Mouse (Mus musculus): ENCODE results near the gene Anpep.

DNA sequence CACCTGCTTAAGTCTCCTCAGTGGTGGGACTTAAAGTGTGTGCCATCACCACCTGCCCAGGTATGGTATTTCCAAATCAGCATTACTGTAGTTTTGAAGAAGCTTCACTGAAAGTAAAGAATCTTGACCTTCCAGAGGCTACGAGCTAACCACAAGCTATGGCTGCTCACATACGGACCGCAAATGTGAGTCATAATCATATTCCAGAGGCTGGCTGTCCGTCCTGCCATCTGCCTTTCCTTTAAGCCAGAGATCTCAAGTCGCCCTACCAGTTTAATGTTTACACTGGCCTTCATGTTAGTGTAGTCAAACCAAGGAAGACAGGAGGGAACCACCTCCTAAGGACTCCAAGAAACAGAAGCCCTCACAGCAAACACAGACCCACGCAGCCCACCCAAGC is 21.0 kb upstream of the Anpep start:
- TF ChIP-seq CTCF (IDR thresholded peaks at IDR 0.05; ENCODE audit: low read depth, low read length) = no peak
- no peak for TF ChIP-seq GATA1 (IDR thresholded peaks at IDR 0.05; ENCODE audit: borderline replicate concordance, low read length)
- TF ChIP-seq TAL1 (conservative IDR thresholded peaks at IDR 0.05; ENCODE audit: low read depth, low read length) = no peak
- no peak for TF ChIP-seq POLR2AphosphoS5 (IDR thresholded peaks at IDR 0.05; ENCODE audit: insufficient replicate concordance, low read depth, low read length)

Measured in G1E (cell line).